Mouse (Mus musculus) embryo, embryonic 10 days (tissue): Measurements from ENCODE around the gene Clk3.
"Not testable (repeated sequence)": the region's sequence is repeated elsewhere in the genome, so short reads cannot be mapped to it uniquely, and the experiment has no call there.

Experiments
- DNase-seq: peaks from one replicate; pipeline ENCODE4 v3.0.0-alpha.2; 2015; ENCODE audit warnings: low spot score

Clk3 gene

GRCm38 (mm10) chr9:57723315-57723715, 42.3 kb downstream of the Clk3 start:
- DNase-seq = no peak

GRCm38 (mm10) chr9:57722371-57722770, 43.3 kb downstream of the Clk3 start:
- no peak for DNase-seq

GRCm38 (mm10) chr9:57720736-57721135, 44.9 kb downstream of the Clk3 start:
- DNase-seq = no peak

GRCm38 (mm10) chr9:57718408-57718807, 47.3 kb downstream of the Clk3 start:
- DNase-seq = no peak

- peak; percentile 2 for DNase-seq
Measured at GRCm38 (mm10) chr9:57712194-57712593, 53.5 kb downstream of the Clk3 start.

- DNase-seq = not testable (repeated sequence)
Measured at GRCm38 (mm10) chr9:57710214-57710613, 55.4 kb downstream of the Clk3 start.

GRCm38 (mm10) chr9:57708720-57709274, 56.9 kb downstream of the Clk3 start:
- DNase-seq = peak; percentile 11

- peak; percentile 90 for DNase-seq
Measured at GRCm38 (mm10) chr9:57708068-57708719, 57.5 kb downstream of the Clk3 start, which contains the start of gene Edc3. TSS of gene Edc3 (plus strand) at chr9:57708540.

GRCm38 (mm10) chr9:57706496-57706895, 59.2 kb downstream of the Clk3 start:
- DNase-seq = no peak
